Mouse (Mus musculus): Measurements from ENCODE around the gene Gm13124. TPM values are rescaled to one million over a fixed set of nuclear protein-coding genes. Genes with fewer than 3 reads are reported as not detected.

The Gm13124 gene
- polyA plus RNA-seq, 1 experiment, result not detected

DNA sequence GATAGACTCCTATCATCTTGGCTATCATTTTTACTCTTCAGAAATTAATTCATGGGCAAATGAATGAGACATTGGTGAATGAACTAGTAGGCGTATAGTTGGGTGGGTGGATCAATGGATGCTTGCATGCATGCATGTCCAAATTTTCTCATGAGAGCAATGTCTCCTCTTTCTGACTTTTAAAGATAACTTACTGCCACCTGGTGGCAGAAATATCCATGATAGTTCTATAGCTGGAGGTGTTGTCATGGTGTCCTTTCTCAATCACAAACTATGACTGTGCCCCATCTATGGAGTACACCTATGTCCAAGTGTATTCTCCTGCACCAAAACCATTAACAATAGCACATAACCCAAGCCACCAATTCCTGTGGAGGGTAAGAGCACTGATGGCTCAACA lies 58.4 kb downstream of the Gm13124 start:
- Histone ChIP-seq H3K36me3 (ENCODE audit: control insufficient read depth, insufficient read depth, low read length, poor library complexity, severe bottlenecking) (no peaks in the 10 kb centered on the region), H3K9ac (ENCODE audit: low read depth, poor library complexity, severe bottlenecking) (no peak overlapping the region), H3K4me1 (ENCODE audit: control insufficient read depth, insufficient read depth, low read length) (no peaks in the 10 kb centered on the region), H3K9me3 (replicated peaks; ENCODE audit: control insufficient read depth, insufficient read depth, low read length, poor library complexity, severe bottlenecking) (no peaks in the 10 kb centered on the region), H3K27me3 (ENCODE audit: control insufficient read depth, insufficient read depth, low read length, poor library complexity, severe bottlenecking) (no peaks in the 10 kb centered on the region), H3K27ac (ENCODE audit: insufficient read depth, low read length) (no peak overlapping the region), H3K4me3 (ENCODE audit: low read depth, low read length) (no peak overlapping the region)
- no peak for TF ChIP-seq POLR2A (IDR thresholded peaks at IDR 0.05; ENCODE audit: insufficient read depth, low read length)
- no peak for TF ChIP-seq EP300 (IDR thresholded peaks at IDR 0.05; ENCODE audit: insufficient read depth, low read depth, low read length)
- TF ChIP-seq CTCF (IDR thresholded peaks at IDR 0.05; ENCODE audit: low read depth, low read length), result no peak

Other genes starting within 250 kb of the Gm13124 start
- gene Gm13128, start 234.9 kb downstream of the Gm13124 start, polyA plus RNA-seq (2011; ENCODE audit: insufficient read depth, insufficient read length, low read depth, missing spikeins), result not detected in 2 replicates
- gene Gm13119, start 207.2 kb downstream of the Gm13124 start, polyA plus RNA-seq (2011; ENCODE audit: insufficient read depth, insufficient read length, low read depth, missing spikeins), result not detected in 2 replicates
- gene Pramef20, start 187.2 kb downstream of the Gm13124 start, polyA plus RNA-seq (2011; ENCODE audit: insufficient read depth, insufficient read length, low read depth, missing spikeins), result not detected in 2 replicates
- gene Pramef12, start 156.7 kb downstream of the Gm13124 start, polyA plus RNA-seq (2011; ENCODE audit: insufficient read depth, insufficient read length, low read depth, missing spikeins), result 33.3 and 36.0 TPM in 2 replicates
- gene 1700012P22Rik, start 126.4 kb downstream of the Gm13124 start, polyA plus RNA-seq (2011; ENCODE audit: insufficient read depth, insufficient read length, low read depth, missing spikeins), result not detected in 2 replicates
- gene Gm9944, start 111.8 kb downstream of the Gm13124 start, polyA plus RNA-seq (2011; ENCODE audit: insufficient read depth, insufficient read length, low read depth, missing spikeins), result not detected in 2 replicates
- not detected in 2 replicates for gene Aadacl3, start 101.4 kb downstream of the Gm13124 start, polyA plus RNA-seq (2011; ENCODE audit: insufficient read depth, insufficient read length, low read depth, missing spikeins)
- not detected in 2 replicates for gene 9430007A20Rik, start 45.3 kb downstream of the Gm13124 start, polyA plus RNA-seq (2011; ENCODE audit: insufficient read depth, insufficient read length, low read depth, missing spikeins)
- not detected in 2 replicates for gene Aadacl4, start 48.6 kb upstream of the Gm13124 start, polyA plus RNA-seq (2011; ENCODE audit: insufficient read depth, insufficient read length, low read depth, missing spikeins)
- not detected in 2 replicates for gene Gm436, start 121.2 kb upstream of the Gm13124 start, polyA plus RNA-seq (2011; ENCODE audit: insufficient read depth, insufficient read length, low read depth, missing spikeins)
- gene Gm13178, start 156.3 kb upstream of the Gm13124 start, polyA plus RNA-seq (2011; ENCODE audit: insufficient read depth, insufficient read length, low read depth, missing spikeins), result not detected in 2 replicates
- gene Gm438, start 221.4 kb upstream of the Gm13124 start, polyA plus RNA-seq (2011; ENCODE audit: insufficient read depth, insufficient read length, low read depth, missing spikeins), result not detected in 2 replicates